Mouse (Mus musculus) myocyte (in vitro differentiated cells): ENCODE measurements around the gene Ooep. TPM values are rescaled to one million over a fixed set of nuclear protein-coding genes. Genes with fewer than 3 reads are reported as not detected.
"Not testable (repeated sequence)": the region's sequence is repeated elsewhere in the genome, so short reads cannot be mapped to it uniquely, and the experiment has no call there.

Source experiments
- H3K27me3 ChIP-seq: one replicate; pipeline ENCODE4 v1.6.1; 2011; ENCODE audit not compliant: control insufficient read depth, insufficient read depth, insufficient read length
- H3K36me3 ChIP-seq: one replicate; pipeline ENCODE4 v1.6.1; 2011; ENCODE audit not compliant: control insufficient read depth, insufficient read depth
- H3K4me2 ChIP-seq: one replicate; pipeline ENCODE4 v1.6.1; 2011; ENCODE audit warnings: low read depth, control low read depth
- H3K4me3 ChIP-seq: one replicate; pipeline ENCODE4 v1.5.1; 2011; ENCODE audit warnings: mild to moderate bottlenecking, control low read depth, moderate library complexity
- H3K79me2 ChIP-seq: one replicate; pipeline ENCODE4 v1.6.1; 2011; ENCODE audit not compliant: control insufficient read depth, insufficient read depth
- H3ac ChIP-seq: one replicate; pipeline ENCODE4 v1.6.1; 2011; ENCODE audit not compliant: control insufficient read depth, insufficient read length
- CEBPB ChIP-seq: IDR thresholded peaks from 2 replicates; pipeline ENCODE4 v1.6.1; 2011; ENCODE audit warnings: mild to moderate bottlenecking, moderate library complexity; ENCODE audit not compliant: poor library complexity, insufficient read depth, severe bottlenecking
- E2F4 ChIP-seq: IDR thresholded peaks from one replicate; pipeline ENCODE4 v1.6.1; 2011; ENCODE audit warnings: mild to moderate bottlenecking, control low read depth, moderate library complexity; ENCODE audit not compliant: insufficient read depth
- MAX ChIP-seq: IDR thresholded peaks from one replicate; pipeline ENCODE4 v1.6.1; 2011; ENCODE audit warnings: low read depth, mild to moderate bottlenecking, control low read depth
- MYOD1 ChIP-seq, 3 experiments: IDR thresholded peaks; one replicate each; pipeline ENCODE4 v1.6.1; 2011; ENCODE audit warnings: control low read depth in 2 of 3, low read depth in 2 of 3, mild to moderate bottlenecking in 2 of 3, moderate library complexity in 1 of 3; ENCODE audit not compliant: insufficient read length in 2 of 3, control insufficient read depth in 1 of 3
- MYOG ChIP-seq, 3 experiments: IDR thresholded peaks; one replicate each; pipeline ENCODE4 v1.6.1; 2011; ENCODE audit warnings: control low read depth in 2 of 3, low read depth in 2 of 3, mild to moderate bottlenecking in 2 of 3; ENCODE audit not compliant: insufficient read length in 2 of 3, control insufficient read depth in 1 of 3, insufficient read depth in 1 of 3
- POLR2A ChIP-seq: IDR thresholded peaks from one replicate; pipeline ENCODE4 v1.6.1; 2011; ENCODE audit warnings: low read depth, mild to moderate bottlenecking, control low read depth, moderate library complexity; ENCODE audit not compliant: insufficient read length
- POLR2AphosphoS2 ChIP-seq: IDR thresholded peaks from one replicate; pipeline ENCODE4 v1.6.1; 2011; ENCODE audit warnings: low read depth, control low read depth; ENCODE audit not compliant: insufficient read length
- REST ChIP-seq: IDR thresholded peaks from one replicate; pipeline ENCODE4 v1.6.1; 2011; ENCODE audit warnings: mild to moderate bottlenecking, control low read depth, moderate library complexity; ENCODE audit not compliant: insufficient read depth, insufficient read length
- SRF ChIP-seq: IDR thresholded peaks from one replicate; pipeline ENCODE4 v1.6.1; 2011; ENCODE audit warnings: low read depth; ENCODE audit not compliant: control insufficient read depth, insufficient read length
- TCF12 ChIP-seq: IDR thresholded peaks from one replicate; pipeline ENCODE4 v1.6.1; 2011; ENCODE audit warnings: mild to moderate bottlenecking, control low read depth; ENCODE audit not compliant: poor library complexity, insufficient read depth, severe bottlenecking
- TCF3 ChIP-seq: IDR thresholded peaks from one replicate; pipeline ENCODE4 v1.6.1; 2011; ENCODE audit warnings: low read depth, control low read depth; ENCODE audit not compliant: insufficient read length
- USF1 ChIP-seq: IDR thresholded peaks from one replicate; pipeline ENCODE4 v1.6.1; 2011; ENCODE audit warnings: low read depth, mild to moderate bottlenecking, control low read depth, moderate library complexity
- polyA plus RNA-seq: library from polyadenylated mRNA; unstranded; fragments of >200 nt; fragmentation: generic; extraction: Trizol; gene quantifications from one replicate; pipeline ENCODE4 v1.2.1, GENCODE M21; 2012; ENCODE audit warnings: missing spikeins

Gene Ooep
- polyA plus RNA-seq, 1 experiment = 0.01 TPM

- Histone ChIP-seq H3K27me3 (no peaks in the 10 kb centered on the region), H3K4me3 (no peak within 1 kb of the TSS), H3K36me3 (no peaks in the 10 kb centered on the region), H3K79me2 (no peaks in the 10 kb centered on the region), H3K4me2 (no peak within 1 kb of the TSS), H3ac (no peak within 1 kb of the TSS)
- TF ChIP-seq TCF3 (no peak), REST (no peak), E2F4 (no peak), USF1 (no peak), TCF12 (no peak), MAX (no peak), POLR2A (no peak), SRF (no peak), MYOD1 (IDR thresholded peaks at IDR 0.05; ENCODE audit: control insufficient read depth in 1 of 3, insufficient read length in 2 of 3, low read depth in 2 of 3) (no peak), CEBPB (no peak), MYOG (IDR thresholded peaks at IDR 0.05; ENCODE audit: control insufficient read depth in 1 of 3, insufficient read depth in 1 of 3, insufficient read length in 2 of 3, low read depth in 2 of 3) (no peak), POLR2AphosphoS2 (no peak)
Observed at GRCm38 (mm10) chr9:78355611-78356010, 22.9 kb downstream of the Ooep start, which contains the start of gene Gsta2. Gene Gsta2 (minus strand): TSS chr9:78355788.

GRCm38 (mm10) chr9:78354665-78355578 lies 23.6 kb downstream of the Ooep start:
- no peak for TF ChIP-seq MYOD1 (IDR thresholded peaks at IDR 0.05; ENCODE audit: control insufficient read depth in 1 of 3, insufficient read length in 2 of 3, low read depth in 2 of 3)
- TF ChIP-seq TCF3 = no peak
- TF ChIP-seq MAX = no peak
- no peak for TF ChIP-seq TCF12
- no peak for TF ChIP-seq REST
- TF ChIP-seq SRF = no peak
- no peak for TF ChIP-seq E2F4
- TF ChIP-seq MYOG (IDR thresholded peaks at IDR 0.05; ENCODE audit: control insufficient read depth in 1 of 3, insufficient read depth in 1 of 3, insufficient read length in 2 of 3, low read depth in 2 of 3) = no peak
- TF ChIP-seq CEBPB = no peak
- no peak for TF ChIP-seq POLR2A
- no peak for TF ChIP-seq USF1
- no peak for TF ChIP-seq POLR2AphosphoS2
- H3ac ChIP-seq = no peak overlapping the region
- no peaks in the 10 kb centered on the region for H3K79me2 ChIP-seq
- H3K4me3 ChIP-seq = no peak overlapping the region
- H3K4me2 ChIP-seq = no peak overlapping the region
- H3K27me3 ChIP-seq = no peaks in the 10 kb centered on the region
- no peaks in the 10 kb centered on the region for H3K36me3 ChIP-seq

GRCm38 (mm10) chr9:78351504-78352220 lies 26.9 kb downstream of the Ooep start:
- no peaks in the 10 kb centered on the region for H3K36me3 ChIP-seq
- no peak overlapping the region for H3K4me3 ChIP-seq
- H3K27me3 ChIP-seq = no peaks in the 10 kb centered on the region
- no peaks in the 10 kb centered on the region for H3K79me2 ChIP-seq
- H3K4me2 ChIP-seq = no peak overlapping the region
- no peak overlapping the region for H3ac ChIP-seq
- no peak for TF ChIP-seq TCF3
- TF ChIP-seq TCF12 = no peak
- no peak for TF ChIP-seq MAX
- no peak for TF ChIP-seq E2F4
- no peak for TF ChIP-seq MYOG (IDR thresholded peaks at IDR 0.05; ENCODE audit: control insufficient read depth in 1 of 3, insufficient read depth in 1 of 3, insufficient read length in 2 of 3, low read depth in 2 of 3)
- no peak for TF ChIP-seq POLR2A
- TF ChIP-seq MYOD1 (IDR thresholded peaks at IDR 0.05; ENCODE audit: control insufficient read depth in 1 of 3, insufficient read length in 2 of 3, low read depth in 2 of 3) = no peak
- TF ChIP-seq USF1 = no peak
- TF ChIP-seq CEBPB = no peak
- TF ChIP-seq REST = no peak
- no peak for TF ChIP-seq POLR2AphosphoS2
- TF ChIP-seq SRF = no peak

GRCm38 (mm10) chr9:78350007-78350406 lies 28.5 kb downstream of the Ooep start:
- not testable (repeated sequence) for H3K4me2 ChIP-seq, H3ac ChIP-seq, H3K27me3 ChIP-seq, H3K79me2 ChIP-seq, H3K4me3 ChIP-seq, H3K36me3 ChIP-seq

- H3ac ChIP-seq, H3K27me3 ChIP-seq, H3K36me3 ChIP-seq, H3K79me2 ChIP-seq, H3K4me3 ChIP-seq, H3K4me2 ChIP-seq: not testable (repeated sequence)
Observed at GRCm38 (mm10) chr9:78349141-78349540, 29.4 kb downstream of the Ooep start.

GRCm38 (mm10) chr9:78348206-78349004 lies 30.1 kb downstream of the Ooep start:
- H3K79me2 ChIP-seq, H3K27me3 ChIP-seq, H3K4me3 ChIP-seq, H3K36me3 ChIP-seq, H3ac ChIP-seq: not testable (repeated sequence)
- peak overlapping the region; percentile 30 for H3K4me2 ChIP-seq
